Mouse (Mus musculus) heart, adult 2 months (tissue): Measurements from ENCODE around the gene L1td1. TPM values are rescaled to one million over a fixed set of nuclear protein-coding genes. Genes with fewer than 3 reads are reported as not detected.

Experiments
- DNase-seq, 2 experiments: peaks; one replicate each; pipeline ENCODE4 v3.0.0; 2021
- H3K27ac ChIP-seq: fragments of 200-600 bp; 2 replicates; pipeline ENCODE4 v1.8.1; 2022
- H3K27me3 ChIP-seq: fragments of 200-500 bp; 2 replicates; pipeline ENCODE4 v1.6.1; 2012; ENCODE audit warnings: mild to moderate bottlenecking, low read length, inconsistent platforms, mixed read lengths; ENCODE audit not compliant: control insufficient read depth, insufficient read depth
- H3K36me3 ChIP-seq: fragments of 200-500 bp; 2 replicates; pipeline ENCODE4 v1.6.1; 2012; ENCODE audit warnings: low read length, inconsistent platforms; ENCODE audit not compliant: control insufficient read depth, insufficient read depth
- H3K4me1 ChIP-seq: fragments of 200-500 bp; 2 replicates; pipeline ENCODE4 v1.6.1; 2011; ENCODE audit warnings: low read length; ENCODE audit not compliant: control insufficient read depth, insufficient read depth
- H3K4me3 ChIP-seq: fragments of 200-600 bp; 2 replicates; pipeline ENCODE4 v1.8.1; 2022
- H3K79me2 ChIP-seq: fragments of 200-500 bp; replicated peaks from 2 replicates; pipeline ENCODE4 v1.6.1; 2012; ENCODE audit warnings: mild to moderate bottlenecking, inconsistent platforms, low read length, moderate library complexity, mixed read lengths; ENCODE audit not compliant: control insufficient read depth, insufficient read depth
- H3K9ac ChIP-seq: fragments of 200-500 bp; 2 replicates; pipeline ENCODE4 v1.6.1; 2012; ENCODE audit warnings: low read depth, mild to moderate bottlenecking, control low read depth, inconsistent platforms, low read length, mixed read lengths
- CTCF ChIP-seq: fragments of 200-600 bp; IDR thresholded peaks from 2 replicates; pipeline ENCODE4 v1.8.1; 2022; ENCODE audit warnings: antibody characterized with exemption, mild to moderate bottlenecking, moderate library complexity
- EP300 ChIP-seq: fragments of 200-500 bp; IDR thresholded peaks from 2 replicates; pipeline ENCODE4 v1.6.1; 2011; ENCODE audit warnings: low read depth, low read length, control low read depth; ENCODE audit not compliant: insufficient read depth
- POLR2A ChIP-seq: fragments of 200-500 bp; IDR thresholded peaks from 2 replicates; pipeline ENCODE4 v1.6.1; 2011; ENCODE audit warnings: mild to moderate bottlenecking, low read depth, low read length, control low read depth; ENCODE audit not compliant: insufficient read depth
- WGBS: fragments of 180-500 bp; shearing (Covaris S2); methylation state at CpG from one replicate; pipeline ENCODE4 v1.1.7; 2018; 5-methylcytosine and 5-hydroxymethylcytosine counted together
- intact Hi-C: fragments of 180-260 bp; cut with DNase I; formaldehyde crosslinking; loops from one replicate; pipeline ENCODE4 v1.15.1; 2025
- polyA plus RNA-seq: library from polyadenylated mRNA; depleted of rRNA; stranded (reverse); fragments of >200 nt; gene quantifications from 2 replicates; pipeline ENCODE4 v1.2.3, GENCODE M21; 2012; rRNA removed
- total RNA-seq, 2 experiments: library from RNA; stranded (reverse); gene quantifications; 2 replicates each; pipeline ENCODE4 v1.2.3; 2021

Gene L1td1
- total and polyA plus RNA-seq, 3 experiments, result 0.20 TPM; not detected in 2

- peaks cover 2% of the 10 kb centered on the region; the same call in 1 of the 2 replicates for H3K27me3 ChIP-seq
- no peak overlapping the region for H3K9ac ChIP-seq
- H3K4me3 ChIP-seq, result no peak overlapping the region
- WGBS, result 93% methylated on average over 5 of the region's 5 CpGs
- H3K4me1 ChIP-seq, result no peaks in the 10 kb centered on the region
- no peaks in the 10 kb centered on the region for H3K79me2 ChIP-seq
- intact Hi-C loops, result no loop called here
- H3K27ac ChIP-seq, result no peak overlapping the region
- TF ChIP-seq POLR2A (no peak), EP300 (no peak), CTCF (no peak)
- no peak for DNase-seq
- no peaks in the 10 kb centered on the region for H3K36me3 ChIP-seq
Observed at GRCm38 (mm10) chr4:98773785-98774184, 47.3 kb downstream of the L1td1 start.

GRCm38 (mm10) chr4:98776721-98777427 lies 50.3 kb downstream of the L1td1 start:
- Histone ChIP-seq H3K36me3 (no peaks in the 10 kb centered on the region), H3K79me2 (no peaks in the 10 kb centered on the region), H3K4me3 (no peak overlapping the region), H3K9ac (no peak overlapping the region), H3K4me1 (no peaks in the 10 kb centered on the region), H3K27ac (no peak overlapping the region), H3K27me3 (peaks cover 2% of the 10 kb centered on the region; the same call in 1 of the 2 replicates)
- 85% methylated on average over 10 of the region's 10 CpGs for WGBS
- TF ChIP-seq EP300 (no peak), CTCF (no peak), POLR2A (no peak)
- intact Hi-C loops, result no loop called here
- DNase-seq, result no peak

- H3K36me3 ChIP-seq, result no peaks in the 10 kb centered on the region
- no peak overlapping the region for H3K27ac ChIP-seq
- no peak for DNase-seq
- peaks cover 2% of the 10 kb centered on the region; the same call in 1 of the 2 replicates for H3K27me3 ChIP-seq
- H3K4me1 ChIP-seq, result no peaks in the 10 kb centered on the region
- H3K9ac ChIP-seq, result no peak overlapping the region
- no peaks in the 10 kb centered on the region for H3K79me2 ChIP-seq
- no peak overlapping the region for H3K4me3 ChIP-seq
- intact Hi-C loops, result no loop called here
- TF ChIP-seq EP300, result no peak
- no peak for TF ChIP-seq POLR2A
- TF ChIP-seq CTCF, result no peak
- WGBS, result 69% methylated on average over 6 of the region's 6 CpGs
Observed at GRCm38 (mm10) chr4:98777464-98777863, 50.9 kb downstream of the L1td1 start.

- 29% methylated on average over 16 of the region's 16 CpGs for WGBS
- Histone ChIP-seq H3K36me3 (no peaks in the 10 kb centered on the region), H3K4me1 (no peaks in the 10 kb centered on the region), H3K4me3 (no peak overlapping the region), H3K27ac (no peak overlapping the region), H3K9ac (no peak overlapping the region), H3K27me3 (peaks cover 2% of the 10 kb centered on the region; the same call in 1 of the 2 replicates), H3K79me2 (no peaks in the 10 kb centered on the region)
- no peak for TF ChIP-seq EP300
- TF ChIP-seq CTCF, result no peak
- TF ChIP-seq POLR2A, result no peak
- DNase-seq, result no peak
- intact Hi-C loops, result no loop called here
Observed at GRCm38 (mm10) chr4:98778219-98778618, 51.7 kb downstream of the L1td1 start.

- Histone ChIP-seq H3K9ac (no peak overlapping the region), H3K79me2 (no peaks in the 10 kb centered on the region), H3K4me3 (no peak overlapping the region), H3K27me3 (no peaks in the 10 kb centered on the region), H3K4me1 (no peaks in the 10 kb centered on the region), H3K27ac (no peak overlapping the region), H3K36me3 (no peaks in the 10 kb centered on the region)
- no peak for DNase-seq
- intact Hi-C loops, result no loop called here
- no peak for TF ChIP-seq CTCF
- TF ChIP-seq POLR2A, result no peak
- TF ChIP-seq EP300, result no peak
- 55% methylated on average over 8 of the region's 8 CpGs for WGBS
Observed at GRCm38 (mm10) chr4:98785851-98786250, 59.3 kb downstream of the L1td1 start.

- 61% methylated on average over 3 of the region's 3 CpGs for WGBS
Observed at GRCm38 (mm10) chr4:98786281-98786680, 59.7 kb downstream of the L1td1 start.

More at GRCm38 (mm10) chr4:98786281-98786680, 59.7 kb downstream of the L1td1 start:
- Histone ChIP-seq H3K79me2 (no peaks in the 10 kb centered on the region), H3K27me3 (no peaks in the 10 kb centered on the region), H3K9ac (no peak overlapping the region), H3K36me3 (no peaks in the 10 kb centered on the region), H3K4me3 (no peak overlapping the region), H3K4me1 (no peaks in the 10 kb centered on the region), H3K27ac (no peak overlapping the region)
- intact Hi-C loops, result no loop called here
- TF ChIP-seq EP300 (no peak), CTCF (no peak), POLR2A (no peak)
- no peak for DNase-seq

Other genes starting within 250 kb of the L1td1 start
- under 1 TPM; 0.50 to 0.84 TPM for gene Kank4, start 90.8 kb downstream of the L1td1 start, total RNA-seq
- gene Kank4, start 90.8 kb downstream of the L1td1 start, polyA plus RNA-seq, result 0.51 and 1.2 TPM in 2 replicates
- gene I0C0044D17Rik, start 97.1 kb downstream of the L1td1 start, total RNA-seq, result not detected
- gene I0C0044D17Rik, start 97.1 kb downstream of the L1td1 start, polyA plus RNA-seq, result not detected in 2 replicates
- gene Usp1, start 197.1 kb downstream of the L1td1 start, total RNA-seq, result 10 to 100 TPM; 15.4 to 17.1 TPM
- gene Usp1, start 197.1 kb downstream of the L1td1 start, polyA plus RNA-seq, result 4.1 and 4.9 TPM in 2 replicates